Mouse (Mus musculus): ENCODE measurements at regions not wholly inside any gene's neighbourhood (a gene's known extent, or its start where the extent isn't known, plus 50 kb on each side); places are given as distances from the start of the nearest gene placed in this dataset.

DNA sequence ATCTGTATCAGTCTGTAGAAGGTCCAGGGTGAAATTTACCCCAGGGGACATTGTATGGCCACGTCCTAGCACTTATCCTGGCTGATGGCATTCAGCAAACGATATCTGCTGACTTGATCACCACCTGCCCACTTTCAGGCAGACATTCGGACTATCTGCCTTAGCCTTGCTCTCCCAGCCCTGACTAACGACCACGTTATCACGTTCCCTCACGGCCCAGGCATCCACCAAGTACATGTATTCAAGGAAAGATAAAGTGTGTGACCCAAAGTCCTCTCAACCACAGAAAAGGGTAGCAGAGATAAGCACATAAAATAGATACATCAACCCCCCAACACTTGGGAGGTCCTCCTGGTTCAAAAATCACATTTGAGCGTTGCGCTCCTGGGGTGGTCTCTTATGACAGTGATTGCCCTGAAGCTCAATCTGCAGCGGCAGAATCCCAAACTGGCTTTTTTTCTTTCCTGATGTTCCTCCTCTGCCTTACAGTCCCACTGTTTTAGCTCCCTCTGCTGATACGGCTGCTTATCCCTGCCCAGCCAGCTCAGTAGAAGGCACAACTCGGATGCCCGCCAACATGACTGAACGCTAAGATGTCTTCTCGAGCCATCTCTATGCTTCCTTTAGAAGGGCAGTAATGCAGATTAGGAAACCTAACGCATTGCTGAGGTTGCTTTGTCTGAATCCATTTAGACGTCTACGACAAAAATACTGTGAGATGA, 235.7 kb upstream of the Fat1 start:
- TF ChIP-seq POLR2A (IDR thresholded peaks at IDR 0.05; ENCODE audit: low read depth, low read length) = no peak
- no peak for TF ChIP-seq CTCF (conservative IDR thresholded peaks at IDR 0.05; ENCODE audit: insufficient read depth, insufficient read length, low read depth, low read length)

Measured in kidney, adult 2 months (tissue).